Mouse (Mus musculus) liver, embryonic 12.5 days (tissue): ENCODE measurements around the gene Ifnar2. TPM values are rescaled to one million over a fixed set of nuclear protein-coding genes. Genes with fewer than 3 reads are reported as not detected.

Experiments used
- ATAC-seq: fragments of 200-750 bp; cut with Nextera tagmentation; 2 replicates; pipeline ENCODE4 v1.8.0; 2017; ENCODE audit warnings: moderate number of reproducible peaks, mild to moderate bottlenecking, moderate library complexity
- H3K27ac ChIP-seq: fragments of 300-500 bp; sonication (generic); 2 replicates; pipeline ENCODE4 v1.5.1; 2016; ENCODE audit warnings: mild to moderate bottlenecking
- H3K27me3 ChIP-seq: fragments of 300-500 bp; sonication (generic); replicated peaks from 2 replicates; pipeline ENCODE4 v1.6.1; 2016; ENCODE audit warnings: mild to moderate bottlenecking, moderate library complexity
- H3K36me3 ChIP-seq: fragments of 300-500 bp; sonication (generic); 2 replicates; pipeline ENCODE4 v1.6.1; 2016; ENCODE audit warnings: mild to moderate bottlenecking, moderate library complexity
- H3K4me1 ChIP-seq: fragments of 300-500 bp; sonication (generic); 2 replicates; pipeline ENCODE4 v1.6.1; 2016
- H3K4me2 ChIP-seq: fragments of 300-500 bp; sonication (generic); 2 replicates; pipeline ENCODE4 v1.6.1; 2016; ENCODE audit warnings: mild to moderate bottlenecking, moderate library complexity
- H3K4me3 ChIP-seq: fragments of 300-500 bp; sonication (generic); 2 replicates; pipeline ENCODE4 v1.5.1; 2016; ENCODE audit warnings: mild to moderate bottlenecking, moderate library complexity
- H3K9ac ChIP-seq: fragments of 300-500 bp; sonication (generic); 2 replicates; pipeline ENCODE4 v1.6.1; 2016; ENCODE audit warnings: mild to moderate bottlenecking, moderate library complexity
- H3K9me3 ChIP-seq: fragments of 300-500 bp; sonication (generic); replicated peaks from 2 replicates; pipeline ENCODE4 v1.6.1; 2016; ENCODE audit warnings: mild to moderate bottlenecking, moderate library complexity
- WGBS: fragments of 180-500 bp; shearing (Covaris S2); methylation state at CpG from one replicate; pipeline ENCODE4 v1.1.7; 2016; ENCODE audit not compliant: insufficient replicate concordance; 5-methylcytosine and 5-hydroxymethylcytosine counted together
- polyA plus RNA-seq: library from polyadenylated mRNA; unstranded; fragments of >200 nt; fragmentation: Nextera tagmentation; extraction: Ambion mirVana; gene quantifications from 2 replicates; pipeline ENCODE4 v1.2.1, GENCODE M21; 2016

Ifnar2 gene
- polyA plus RNA-seq, 1 experiment from 2014 or later: 63.5 TPM

DNA sequence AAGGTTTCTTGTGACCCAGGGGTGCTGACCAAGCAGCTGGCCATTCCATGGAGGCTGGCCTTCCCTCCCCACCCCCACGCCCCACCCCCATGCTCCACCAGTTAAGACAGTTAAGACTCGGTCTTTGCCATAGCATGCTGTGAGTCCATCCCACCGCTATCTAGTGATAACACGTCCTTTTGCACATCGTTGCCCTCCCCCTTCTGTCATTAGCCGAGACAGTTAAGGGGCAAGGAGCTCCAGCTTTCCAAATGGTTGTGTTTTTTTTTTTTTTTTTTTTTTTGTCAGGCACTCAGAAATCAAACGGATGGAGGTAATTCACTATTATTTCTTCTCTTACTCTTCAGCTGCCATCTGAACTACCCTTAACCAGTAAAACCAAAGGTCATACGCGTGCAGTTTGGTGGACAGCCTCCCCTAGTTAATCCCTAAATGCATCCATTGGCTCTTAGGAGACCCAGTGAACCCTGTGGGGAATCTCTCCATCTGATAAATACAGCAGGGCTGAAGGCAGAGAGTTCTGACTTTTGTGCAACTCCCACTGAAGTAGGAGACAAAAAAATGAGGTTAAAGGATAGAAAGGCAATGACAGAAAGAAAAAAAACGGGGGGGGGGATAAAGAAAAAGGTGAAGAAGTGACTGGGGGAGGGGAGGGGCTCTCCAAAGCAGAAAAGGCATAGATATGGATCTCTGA, 24.4 kb downstream of the Ifnar2 start:
- Histone ChIP-seq H3K4me1 (peaks cover 46% of the 10 kb centered on the region), H3K9me3 (no peaks in the 10 kb centered on the region), H3K4me2 (peak overlapping the region; percentile 48), H3K27me3 (no peaks in the 10 kb centered on the region), H3K4me3 (0 out of 2 replicates have a peak overlapping the region, but pooled peaks have one; percentile 8), H3K9ac (peak overlapping the region; percentile 50; the same call in 1 of the 2 replicates), H3K36me3 (peaks cover 89% of the 10 kb centered on the region), H3K27ac (peak overlapping the region; percentile 82)
- WGBS: 31% methylated on average over 10 of the region's 10 CpGs
- peak; percentile 88 for ATAC-seq

GRCm38 (mm10) chr16:91398030-91398429, 25.4 kb downstream of the Ifnar2 start:
- Histone ChIP-seq H3K4me2 (no peak overlapping the region), H3K36me3 (peaks cover 88% of the 10 kb centered on the region), H3K4me3 (no peak overlapping the region), H3K9me3 (no peaks in the 10 kb centered on the region), H3K27me3 (no peaks in the 10 kb centered on the region), H3K9ac (no peak overlapping the region), H3K27ac (peak overlapping the region; percentile 82), H3K4me1 (peaks cover 46% of the 10 kb centered on the region)
- 84% methylated on average over 12 of the region's 12 CpGs for WGBS
- ATAC-seq: no peak

GRCm38 (mm10) chr16:91398944-91399343, 26.4 kb downstream of the Ifnar2 start:
- no peaks in the 10 kb centered on the region for H3K9me3 ChIP-seq
- H3K27ac ChIP-seq: no peak overlapping the region
- H3K4me1 ChIP-seq: peaks cover 46% of the 10 kb centered on the region
- no peak overlapping the region for H3K9ac ChIP-seq
- no peaks in the 10 kb centered on the region for H3K27me3 ChIP-seq
- H3K4me2 ChIP-seq: no peak overlapping the region
- 90% methylated on average over 7 of the region's 7 CpGs for WGBS
- no peak overlapping the region for H3K4me3 ChIP-seq
- ATAC-seq: no peak
- H3K36me3 ChIP-seq: peaks cover 88% of the 10 kb centered on the region

DNA sequence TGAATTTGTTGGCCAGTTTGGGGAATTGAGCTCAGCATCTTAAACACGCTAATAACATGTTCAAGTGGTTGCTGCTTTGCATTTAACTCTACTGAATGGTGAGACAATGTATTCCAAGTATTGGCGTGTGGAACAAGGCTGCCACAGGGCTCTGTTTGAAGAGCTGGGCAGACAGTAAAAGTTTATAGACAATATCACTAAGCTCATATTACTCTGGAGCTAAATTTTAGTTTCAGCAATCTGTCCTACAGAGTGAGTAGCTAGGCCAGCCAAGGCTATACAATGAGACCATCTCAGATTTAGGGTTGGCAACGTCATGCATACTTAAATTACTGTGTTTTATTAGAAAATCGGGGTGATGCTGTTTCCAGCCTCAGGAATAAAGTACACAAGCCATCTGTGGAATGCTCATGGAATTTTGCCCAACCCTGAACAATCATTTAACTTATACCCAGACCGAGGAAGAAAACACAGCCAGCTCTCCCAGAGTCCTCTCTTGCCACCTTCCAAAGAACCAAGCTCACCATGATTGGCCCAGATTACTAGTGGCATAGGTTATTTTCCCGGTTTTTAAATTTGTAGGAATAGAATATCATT, 29.1 kb downstream of the Ifnar2 start:
- H3K27me3 ChIP-seq: no peaks in the 10 kb centered on the region
- no peak for ATAC-seq
- no peak overlapping the region for H3K9ac ChIP-seq
- no peaks in the 10 kb centered on the region for H3K9me3 ChIP-seq
- 84% methylated on average over 6 of the region's 6 CpGs for WGBS
- H3K36me3 ChIP-seq: peaks cover 74% of the 10 kb centered on the region
- H3K4me2 ChIP-seq: no peak overlapping the region
- H3K27ac ChIP-seq: peak overlapping the region; percentile 34; the same call in 1 of the 2 replicates
- no peak overlapping the region for H3K4me3 ChIP-seq
- H3K4me1 ChIP-seq: peaks cover 48% of the 10 kb centered on the region

DNA sequence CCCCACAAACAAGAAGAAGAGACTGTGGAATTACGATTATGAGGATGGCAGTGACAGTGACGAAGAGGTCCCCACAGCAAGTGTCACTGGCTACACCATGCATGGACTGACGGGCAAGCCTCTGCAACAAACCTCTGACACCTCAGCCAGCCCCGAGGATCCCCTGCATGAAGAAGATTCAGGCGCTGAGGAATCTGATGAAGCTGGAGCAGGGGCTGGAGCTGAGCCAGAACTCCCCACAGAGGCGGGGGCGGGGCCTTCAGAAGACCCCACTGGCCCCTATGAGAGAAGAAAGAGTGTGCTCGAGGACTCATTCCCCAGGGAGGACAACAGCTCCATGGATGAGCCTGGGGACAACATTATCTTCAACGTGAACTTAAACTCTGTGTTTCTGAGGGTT, 31.2 kb downstream of the Ifnar2 start:
- Histone ChIP-seq H3K27me3 (no peaks in the 10 kb centered on the region), H3K9me3 (no peaks in the 10 kb centered on the region), H3K9ac (no peak overlapping the region), H3K4me3 (no peak overlapping the region), H3K27ac (no peak overlapping the region), H3K4me1 (peaks cover 49% of the 10 kb centered on the region), H3K4me2 (no peak overlapping the region), H3K36me3 (peaks cover 63% of the 10 kb centered on the region)
- WGBS: 73% methylated on average over 9 of the region's 9 CpGs
- ATAC-seq: no peak

DNA sequence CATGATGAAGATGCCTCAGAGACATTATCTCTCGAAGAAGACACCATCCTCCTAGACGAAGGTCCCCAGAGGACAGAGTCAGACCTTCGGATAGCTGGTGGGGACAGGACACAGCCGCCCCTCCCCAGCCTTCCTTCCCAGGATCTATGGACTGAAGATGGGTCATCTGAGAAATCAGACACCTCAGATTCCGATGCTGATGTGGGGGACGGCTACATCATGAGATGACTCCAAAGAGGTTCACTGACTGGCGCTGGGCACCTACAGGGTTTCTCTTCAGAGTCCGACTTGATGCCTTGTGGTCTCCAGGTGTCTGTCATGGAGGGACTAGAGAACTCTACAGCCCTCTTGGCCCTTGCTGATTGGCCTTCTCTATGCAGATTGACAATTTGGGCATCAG, 31.6 kb downstream of the Ifnar2 start:
- H3K4me1 ChIP-seq: peaks cover 53% of the 10 kb centered on the region
- WGBS: 89% methylated on average over 8 of the region's 8 CpGs
- ATAC-seq: no peak
- no peak overlapping the region for H3K9ac ChIP-seq
- H3K27me3 ChIP-seq: no peaks in the 10 kb centered on the region
- H3K4me2 ChIP-seq: no peak overlapping the region
- no peak overlapping the region for H3K27ac ChIP-seq
- peaks cover 67% of the 10 kb centered on the region for H3K36me3 ChIP-seq
- H3K9me3 ChIP-seq: no peaks in the 10 kb centered on the region
- no peak overlapping the region for H3K4me3 ChIP-seq

GRCm38 (mm10) chr16:91404828-91405577, 32.4 kb downstream of the Ifnar2 start:
- H3K27me3 ChIP-seq: no peaks in the 10 kb centered on the region
- peaks cover 60% of the 10 kb centered on the region for H3K4me1 ChIP-seq
- peak overlapping the region; percentile 93; the same call in 1 of the 2 replicates for H3K27ac ChIP-seq
- WGBS: 72% methylated on average over 10 of the region's 10 CpGs
- peak overlapping the region; percentile 97 for H3K4me2 ChIP-seq
- ATAC-seq: no peak
- peaks cover 68% of the 10 kb centered on the region for H3K36me3 ChIP-seq
- peak overlapping the region; percentile 96; the same call in 1 of the 2 replicates for H3K9ac ChIP-seq
- H3K4me3 ChIP-seq: no peak overlapping the region
- H3K9me3 ChIP-seq: no peaks in the 10 kb centered on the region

GRCm38 (mm10) chr16:91405640-91406584, 33.3 kb downstream of the Ifnar2 start, which contains the start of gene Il10rb:
Gene Il10rb, plus strand, starts transcription at chr16:91406164.
- Histone ChIP-seq H3K4me1 (peaks cover 62% of the 10 kb centered on the region), H3K4me3 (peak within 1 kb of the TSS; percentile 90), H3K36me3 (peaks cover 66% of the 10 kb centered on the region), H3K27me3 (no peaks in the 10 kb centered on the region), H3K4me2 (peak within 1 kb of the TSS; percentile 97), H3K27ac (peak within 1 kb of the TSS; percentile 93), H3K9me3 (no peaks in the 10 kb centered on the region), H3K9ac (peak within 1 kb of the TSS; percentile 96)
- WGBS: 4% methylated on average over 51 of the region's 51 CpGs
- peak; percentile 92 for ATAC-seq

GRCm38 (mm10) chr16:91406585-91407220, 34.1 kb downstream of the Ifnar2 start:
- H3K9me3 ChIP-seq: no peaks in the 10 kb centered on the region

DNA sequence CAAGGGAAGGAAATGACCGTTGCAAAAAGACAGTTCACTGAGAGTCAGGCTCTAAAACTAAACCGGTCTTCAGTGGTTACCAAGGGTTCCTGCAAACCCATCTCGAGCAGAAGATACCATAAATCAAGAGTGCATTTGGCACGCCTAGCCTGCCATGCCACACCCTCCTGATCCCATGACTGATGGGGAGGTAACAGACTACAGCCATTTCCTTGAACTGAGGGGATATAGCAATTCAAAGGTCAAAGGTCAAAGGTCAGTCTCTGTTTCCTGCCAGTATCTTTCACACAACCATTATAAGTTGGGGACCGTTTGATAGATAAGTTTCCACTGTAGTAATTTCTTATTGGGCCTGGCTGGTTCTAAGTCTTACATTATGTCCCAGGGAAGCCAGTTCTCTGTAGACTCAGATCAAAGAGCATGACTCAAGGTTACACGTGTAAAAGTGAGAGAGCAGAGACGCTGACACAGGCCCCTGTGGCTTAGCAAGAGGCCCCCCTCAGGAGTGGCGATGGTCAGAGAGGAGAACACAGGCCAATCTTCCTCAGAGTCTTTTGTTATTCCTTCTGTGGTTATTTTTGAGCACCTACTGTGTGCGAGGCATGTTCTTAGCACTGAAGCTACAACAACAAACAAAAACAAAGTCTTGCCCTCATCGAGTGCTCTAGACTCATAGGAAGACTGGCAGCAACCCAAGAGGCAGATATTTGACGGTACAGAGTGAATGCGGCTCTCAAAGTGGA, 40.7 kb downstream of the Ifnar2 start:
- H3K27me3 ChIP-seq: no peaks in the 10 kb centered on the region
- H3K4me3 ChIP-seq: no peak overlapping the region
- peak; percentile 54; the same call in 1 of the 2 replicates for ATAC-seq
- peaks cover 84% of the 10 kb centered on the region for H3K36me3 ChIP-seq
- H3K9ac ChIP-seq: no peak overlapping the region
- peak overlapping the region; percentile 73 for H3K27ac ChIP-seq
- 55% methylated on average over 12 of the region's 12 CpGs for WGBS
- no peak overlapping the region for H3K4me2 ChIP-seq
- H3K4me1 ChIP-seq: peaks cover 70% of the 10 kb centered on the region
- no peaks in the 10 kb centered on the region for H3K9me3 ChIP-seq

More at GRCm38 (mm10) chr16:91406585-91407220, 34.1 kb downstream of the Ifnar2 start:
- WGBS: 2% methylated on average over 13 of the region's 13 CpGs
- Histone ChIP-seq H3K4me3 (peak overlapping the region; percentile 90), H3K27me3 (no peaks in the 10 kb centered on the region), H3K4me1 (peaks cover 61% of the 10 kb centered on the region), H3K4me2 (peak overlapping the region; percentile 97), H3K27ac (peak overlapping the region; percentile 93), H3K9ac (peak overlapping the region; percentile 96), H3K36me3 (peaks cover 63% of the 10 kb centered on the region)
- peak; percentile 58 for ATAC-seq
